Comparison of ENCODE assay signal across 14 mouse cellular contexts in the genomic region with DNA sequence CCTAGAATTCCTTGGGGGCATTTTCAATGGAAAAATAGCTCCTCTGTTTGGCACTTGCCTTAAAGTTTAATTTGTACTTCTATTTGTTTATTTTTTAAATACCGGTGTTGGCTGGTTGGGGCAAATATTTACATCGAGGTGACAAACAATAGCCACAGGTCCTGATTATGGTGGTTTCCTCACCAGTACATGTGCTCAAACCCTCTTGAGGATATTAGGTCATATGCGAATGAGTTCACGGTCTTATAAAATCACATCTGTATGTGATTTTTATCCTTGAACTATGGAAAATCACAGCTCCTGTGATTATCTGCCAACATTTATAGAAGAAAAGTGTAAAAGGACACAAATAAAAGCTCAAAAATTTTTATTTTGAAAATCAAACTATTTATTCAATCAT. TPM values are rescaled to one million over a fixed set of nuclear protein-coding genes. Genes with fewer than 3 reads are reported as not detected.
A peak's percentile ranks its signal among the peaks of the same experiment; 100 is the strongest.
DNase-seq lines count a peak whose midpoint lies in the region; ATAC-seq and TF ChIP-seq lines count a peak whose summit lies in the region.
"Had no signal": no experiment of that assay in that cellular context is flagged by ENCODE, and none has a peak within 500 bp of the region (broad histone marks: within the 10 kb centered on the region; RNA-seq: fewer than 3 reads in every experiment).

No protein-coding gene starts in this region.

- no peaks in the 10 kb centered on the region for H3K27me3 ChIP-seq in heart, embryonic 14.5 days (ENCODE audit: control insufficient read depth, insufficient read depth, low read length)
- H3K27me3 ChIP-seq in kidney, postnatal 0 days (ENCODE audit: insufficient read depth, low read length), result no peaks in the 10 kb centered on the region
- peaks cover 11% of the 10 kb centered on the region; the same call in 1 of the 2 replicates for H3K27me3 ChIP-seq in embryonic facial prominence, embryonic 12.5 days
- H3K27me3 ChIP-seq in limb, embryonic 15.5 days, result no peaks in the 10 kb centered on the region

- no peak overlapping the region for H3K9ac ChIP-seq in heart, embryonic 14.5 days (ENCODE audit: low read length)
- no peak overlapping the region for H3K9ac ChIP-seq in kidney, postnatal 0 days (ENCODE audit: low read depth, low read length)
- H3K9ac ChIP-seq in embryonic facial prominence, embryonic 12.5 days, result no peak overlapping the region
- no peak overlapping the region for H3K9ac ChIP-seq in limb, embryonic 15.5 days
- H3K9ac ChIP-seq: liver, embryonic 14.5 days had no signal

- H3K4me3 ChIP-seq in heart, embryonic 14.5 days (ENCODE audit: control insufficient read depth in 1 of 2, insufficient read depth in 1 of 2, low read depth in 1 of 2, low read length in 2 of 2), result no peak overlapping the region
- no peak overlapping the region for H3K4me3 ChIP-seq in kidney, postnatal 0 days (replicated peaks; ENCODE audit: low read depth, low read length)
- no peak overlapping the region for H3K4me3 ChIP-seq in embryonic facial prominence, embryonic 12.5 days
- no peak overlapping the region for H3K4me3 ChIP-seq in limb, embryonic 15.5 days

- peak overlapping the region; percentile 84; the same call in 1 of the 2 replicates for H3K4me2 ChIP-seq in heart, embryonic 14.5 days (ENCODE audit: low read length)
- H3K4me2 ChIP-seq in kidney, postnatal 0 days (ENCODE audit: low read length), result peak overlapping the region; percentile 73; the same call in 1 of the 2 replicates
- 0 out of 2 replicates have a peak overlapping the region, but pooled peaks have one; percentile 76 for H3K4me2 ChIP-seq in embryonic facial prominence, embryonic 12.5 days (replicated peaks)
- peak overlapping the region; percentile 63 for H3K4me2 ChIP-seq in limb, embryonic 15.5 days

- H3K9me3 ChIP-seq in heart, embryonic 14.5 days (ENCODE audit: control insufficient read depth, low read length), result no peaks in the 10 kb centered on the region
- H3K9me3 ChIP-seq in kidney, postnatal 0 days (replicated peaks; ENCODE audit: low read length), result no peaks in the 10 kb centered on the region
- H3K9me3 ChIP-seq in embryonic facial prominence, embryonic 12.5 days, result no peaks in the 10 kb centered on the region
- H3K9me3 ChIP-seq in limb, embryonic 15.5 days, result no peaks in the 10 kb centered on the region
- H3K9me3 ChIP-seq: forebrain, embryonic 13.5 days; midbrain, embryonic 10.5 days had no signal

- 75% methylated on average over 4 of the region's 4 CpGs for WGBS in heart, embryonic 14.5 days
- 65% methylated on average over 4 of the region's 4 CpGs for WGBS in kidney, postnatal 0 days
- 37% methylated on average over 4 of the region's 4 CpGs for WGBS in embryonic facial prominence, embryonic 12.5 days
- WGBS in limb, embryonic 15.5 days, result 27% methylated on average over 4 of the region's 4 CpGs

- H3K27ac ChIP-seq in heart, embryonic 14.5 days (replicated peaks in 1 of 2; ENCODE audit: control insufficient read depth in 1 of 2, insufficient read depth in 1 of 2, low read depth in 2 of 2, low read length in 2 of 2), result peak overlapping the region; percentile 55 to 87; a peak in 2 of 4 replicates
- 0 out of 2 replicates have a peak overlapping the region, but pooled peaks have one; percentile 78 for H3K27ac ChIP-seq in kidney, postnatal 0 days
- peak overlapping the region; percentile 82; the same call in 1 of the 2 replicates for H3K27ac ChIP-seq in embryonic facial prominence, embryonic 12.5 days
- H3K27ac ChIP-seq in limb, embryonic 15.5 days, result peak overlapping the region; percentile 92
- H3K27ac ChIP-seq: forebrain, embryonic 13.5 days; liver, embryonic 14.5 days had no signal

- no peak for ATAC-seq in heart, embryonic 14.5 days (ENCODE audit: insufficient number of reproducible peaks, insufficient read depth, low FRiP score, low read depth)
- ATAC-seq in kidney, postnatal 0 days (replicated peaks; ENCODE audit: low FRiP score, low read depth), result no peak
- no peak for ATAC-seq in embryonic facial prominence, embryonic 12.5 days (ENCODE audit: insufficient number of reproducible peaks, insufficient read depth, low FRiP score, low TSS enrichment)
- 0 out of 2 replicates have a peak, but pooled peaks have one; percentile 62 for ATAC-seq in limb, embryonic 15.5 days (ENCODE audit: insufficient number of reproducible peaks, low FRiP score, low TSS enrichment, low read depth)
- ATAC-seq: CD4-positive, CD25-positive, alpha-beta regulatory T cell, adult 4 months had no signal

- no peaks in the 10 kb centered on the region for H3K36me3 ChIP-seq in heart, embryonic 14.5 days (ENCODE audit: control insufficient read depth, insufficient read depth, low read length)
- no peaks in the 10 kb centered on the region for H3K36me3 ChIP-seq in kidney, postnatal 0 days (ENCODE audit: insufficient read depth, low read length)
- H3K36me3 ChIP-seq in embryonic facial prominence, embryonic 12.5 days, result no peaks in the 10 kb centered on the region
- no peaks in the 10 kb centered on the region for H3K36me3 ChIP-seq in limb, embryonic 15.5 days
- H3K36me3 ChIP-seq: midbrain, embryonic 10.5 days had no signal

- TF ChIP-seq CTCF in kidney, postnatal 0 days (IDR thresholded peaks at IDR 0.05; ENCODE audit: low read depth), result no peak

- no peak for DNase-seq in heart, adult 8-10 months (ENCODE audit: low spot score)
- no peak for DNase-seq in kidney, postnatal 0 days (ENCODE audit: low spot score)
- no peak for DNase-seq in kidney, postnatal 36 days
- no peak for DNase-seq in right cerebral cortex, postnatal 36 days (ENCODE audit: low spot score in 2 of 2)
- DNase-seq: cerebellum, adult 8-10 months; right cerebral cortex, postnatal 25 days; thymus, postnatal 14 days had no signal

- H3K4me1 ChIP-seq in heart, embryonic 14.5 days (ENCODE audit: control insufficient read depth in 2 of 2, insufficient read depth in 2 of 2, low read length in 2 of 2), result peaks cover 0 to 4% of the 10 kb centered on the region in 2 experiments; a peak in 1 of 4 replicates
- 0 out of 2 replicates have a peak, but pooled peaks cover 12% of the 10 kb centered on the region for H3K4me1 ChIP-seq in kidney, postnatal 0 days (replicated peaks; ENCODE audit: insufficient read depth, low read length)
- H3K4me1 ChIP-seq in embryonic facial prominence, embryonic 12.5 days, result peaks cover 10% of the 10 kb centered on the region; the same call in 1 of the 2 replicates
- peaks cover 14% of the 10 kb centered on the region for H3K4me1 ChIP-seq in limb, embryonic 15.5 days

RNA-seq across cellular contexts. Expression of gene Clec14a, which starts 0.4 kb away (rescaled TPM):
- 21.6 and 22.5 TPM in 2 replicates for polyA plus RNA-seq in heart, embryonic 14.5 days (2014; fragmentation: Nextera tagmentation; extraction: Ambion mirVana)
- 10 to 100 TPM; 12.6 to 15.8 (median 13.7) TPM for total RNA-seq in heart, adult 8-10 months (2022)
- 14.2 and 17.5 TPM in 2 replicates for polyA plus RNA-seq in kidney, postnatal 0 days (2015; fragmentation: Nextera tagmentation; extraction: Ambion mirVana)
- 7.5 and 8.4 TPM in 2 replicates for polyA plus RNA-seq in embryonic facial prominence, embryonic 12.5 days (2016; fragmentation: Nextera tagmentation; extraction: Ambion mirVana)
- polyA plus RNA-seq in limb, embryonic 15.5 days (2015; fragmentation: Nextera tagmentation; extraction: Ambion mirVana), result 20.5 and 22.1 TPM in 2 replicates
- polyA plus RNA-seq: CD4-positive, CD25-positive, alpha-beta regulatory T cell, adult 4 months had no signal

RNA-seq across cellular contexts. Expression of gene Sstr1, which starts 57.9 kb away (rescaled TPM):
- polyA plus RNA-seq in heart, embryonic 14.5 days (2014; fragmentation: Nextera tagmentation; extraction: Ambion mirVana), result 0.11 TPM in 1 of 2 replicates, not detected in the other
- total RNA-seq in heart, adult 8-10 months (2022), result under 1 TPM in 2 of 4 experiments, not detected in 2; 0.14 to 0.16 TPM
- 1.1 and 1.4 TPM in 2 replicates for polyA plus RNA-seq in kidney, postnatal 0 days (2015; fragmentation: Nextera tagmentation; extraction: Ambion mirVana)
- 2.0 and 2.5 TPM in 2 replicates for polyA plus RNA-seq in embryonic facial prominence, embryonic 12.5 days (2016; fragmentation: Nextera tagmentation; extraction: Ambion mirVana)
- polyA plus RNA-seq in limb, embryonic 15.5 days (2015; fragmentation: Nextera tagmentation; extraction: Ambion mirVana), result 2.0 and 2.7 TPM in 2 replicates
- polyA plus RNA-seq: CD4-positive, CD25-positive, alpha-beta regulatory T cell, adult 4 months had no signal
